Mouse (Mus musculus) embryonic facial prominence, embryonic 12.5 days (tissue): ENCODE measurements at regions not wholly inside any gene's neighbourhood (a gene's known extent, or its start where the extent isn't known, plus 50 kb on each side); places are given as distances from the start of the nearest gene placed in this dataset.
"Not testable (repeated sequence)": the region's sequence is repeated elsewhere in the genome, so short reads cannot be mapped to it uniquely, and the experiment has no call there.

ENCODE experiments used
- ATAC-seq: fragments of 200-750 bp; cut with Nextera tagmentation; 2 replicates; pipeline ENCODE4 v1.8.0; 2017; ENCODE audit not compliant: insufficient number of reproducible peaks, insufficient read depth, low FRiP score, low TSS enrichment
- H3K27ac ChIP-seq: fragments of 300-500 bp; sonication (generic); 2 replicates; pipeline ENCODE4 v1.5.1; 2016; ENCODE audit warnings: mild to moderate bottlenecking
- H3K27me3 ChIP-seq: fragments of 300-500 bp; sonication (generic); 2 replicates; pipeline ENCODE4 v1.6.1; 2016; ENCODE audit warnings: mild to moderate bottlenecking, moderate library complexity
- H3K36me3 ChIP-seq: fragments of 300-500 bp; sonication (generic); 2 replicates; pipeline ENCODE4 v1.6.1; 2016; ENCODE audit warnings: mild to moderate bottlenecking
- H3K4me1 ChIP-seq: fragments of 300-500 bp; sonication (generic); 2 replicates; pipeline ENCODE4 v1.6.1; 2016
- H3K4me2 ChIP-seq: fragments of 300-500 bp; sonication (generic); replicated peaks from 2 replicates; pipeline ENCODE4 v1.6.1; 2016; ENCODE audit warnings: mild to moderate bottlenecking, moderate library complexity
- H3K4me3 ChIP-seq: fragments of 300-500 bp; sonication (generic); 2 replicates; pipeline ENCODE4 v1.5.1; 2016; ENCODE audit warnings: mild to moderate bottlenecking
- H3K9ac ChIP-seq: fragments of 300-500 bp; sonication (generic); 2 replicates; pipeline ENCODE4 v1.6.1; 2016; ENCODE audit warnings: mild to moderate bottlenecking, moderate library complexity
- H3K9me3 ChIP-seq: fragments of 300-500 bp; sonication (generic); 2 replicates; pipeline ENCODE4 v1.6.1; 2016; ENCODE audit warnings: mild to moderate bottlenecking, moderate library complexity
- WGBS: fragments of 180-500 bp; shearing (Covaris S2); methylation state at CpG from one replicate; pipeline ENCODE4 v1.1.7; 2016; 5-methylcytosine and 5-hydroxymethylcytosine counted together

GRCm38 (mm10) chr16:12652180-12652579, 457.3 kb upstream of the Ercc4 start:
- Histone ChIP-seq H3K4me1 (no peaks in the 10 kb centered on the region), H3K36me3 (no peaks in the 10 kb centered on the region), H3K4me2 (no peak overlapping the region), H3K27ac (no peak overlapping the region), H3K4me3 (no peak overlapping the region), H3K9me3 (no peaks in the 10 kb centered on the region), H3K27me3 (no peaks in the 10 kb centered on the region), H3K9ac (no peak overlapping the region)
- ATAC-seq, result no peak
- WGBS, result 61% methylated on average over 3 of the region's 3 CpGs

- not testable (repeated sequence) for H3K4me2 ChIP-seq, ATAC-seq, H3K4me3 ChIP-seq, H3K27ac ChIP-seq, H3K27me3 ChIP-seq, H3K9ac ChIP-seq, H3K4me1 ChIP-seq, H3K36me3 ChIP-seq, H3K9me3 ChIP-seq
- WGBS, result 94% methylated on average over 1 of the region's 1 CpGs
These were observed 435.8 kb upstream of the Ercc4 start for GRCm38 (mm10) chr16:12673656-12674055.

GRCm38 (mm10) chr16:12681474-12681873, 428.0 kb upstream of the Ercc4 start:
- WGBS, result 72% methylated on average over 2 of the region's 2 CpGs
- H3K36me3 ChIP-seq, result no peaks in the 10 kb centered on the region
- no peak overlapping the region for H3K9ac ChIP-seq
- no peak overlapping the region for H3K4me2 ChIP-seq
- no peak overlapping the region for H3K27ac ChIP-seq
- no peak for ATAC-seq
- H3K4me1 ChIP-seq, result no peaks in the 10 kb centered on the region
- H3K27me3 ChIP-seq, result no peaks in the 10 kb centered on the region
- H3K4me3 ChIP-seq, result no peak overlapping the region
- H3K9me3 ChIP-seq, result no peaks in the 10 kb centered on the region

GRCm38 (mm10) chr16:12685816-12686215, 423.7 kb upstream of the Ercc4 start:
- no peaks in the 10 kb centered on the region for H3K36me3 ChIP-seq
- H3K4me2 ChIP-seq, result no peak overlapping the region
- 84% methylated on average over 3 of the region's 3 CpGs for WGBS
- no peak overlapping the region for H3K27ac ChIP-seq
- no peak for ATAC-seq
- H3K9ac ChIP-seq, result no peak overlapping the region
- no peaks in the 10 kb centered on the region for H3K4me1 ChIP-seq
- no peaks in the 10 kb centered on the region for H3K27me3 ChIP-seq
- H3K4me3 ChIP-seq, result no peak overlapping the region
- no peaks in the 10 kb centered on the region for H3K9me3 ChIP-seq

GRCm38 (mm10) chr16:12691776-12692175, 417.7 kb upstream of the Ercc4 start:
- ATAC-seq, result no peak
- H3K27me3 ChIP-seq, result no peaks in the 10 kb centered on the region
- H3K9ac ChIP-seq, result no peak overlapping the region

GRCm38 (mm10) chr16:12692739-12693292, 416.7 kb upstream of the Ercc4 start:
- Histone ChIP-seq H3K4me3 (no peak overlapping the region), H3K36me3 (no peaks in the 10 kb centered on the region), H3K27ac (no peak overlapping the region), H3K4me2 (no peak overlapping the region), H3K27me3 (no peaks in the 10 kb centered on the region), H3K9me3 (no peaks in the 10 kb centered on the region), H3K4me1 (no peaks in the 10 kb centered on the region), H3K9ac (no peak overlapping the region)
- 57% methylated on average over 4 of the region's 5 CpGs for WGBS
- no peak for ATAC-seq

More at GRCm38 (mm10) chr16:12691776-12692175, 417.7 kb upstream of the Ercc4 start:
- H3K4me3 ChIP-seq, result no peak overlapping the region
- H3K27ac ChIP-seq, result no peak overlapping the region
- no peaks in the 10 kb centered on the region for H3K36me3 ChIP-seq
- no peaks in the 10 kb centered on the region for H3K9me3 ChIP-seq
- no peak overlapping the region for H3K4me2 ChIP-seq
- no peaks in the 10 kb centered on the region for H3K4me1 ChIP-seq
- WGBS, result 15% methylated on average over 3 of the region's 3 CpGs

GRCm38 (mm10) chr16:12693346-12693745, 416.1 kb upstream of the Ercc4 start:
- H3K9ac ChIP-seq, result no peak overlapping the region
- no peaks in the 10 kb centered on the region for H3K4me1 ChIP-seq
- no peak overlapping the region for H3K4me3 ChIP-seq
- no peaks in the 10 kb centered on the region for H3K36me3 ChIP-seq
- no peaks in the 10 kb centered on the region for H3K27me3 ChIP-seq
- H3K27ac ChIP-seq, result no peak overlapping the region
- H3K9me3 ChIP-seq, result no peaks in the 10 kb centered on the region
- no peak overlapping the region for H3K4me2 ChIP-seq
- ATAC-seq, result no peak
- WGBS, result 73% methylated on average over 7 of the region's 7 CpGs

- H3K4me3 ChIP-seq, result no peak overlapping the region
- ATAC-seq, result no peak
- no peak overlapping the region for H3K4me2 ChIP-seq
- no peaks in the 10 kb centered on the region for H3K9me3 ChIP-seq
- H3K9ac ChIP-seq, result no peak overlapping the region
- no peaks in the 10 kb centered on the region for H3K36me3 ChIP-seq
- H3K27me3 ChIP-seq, result no peaks in the 10 kb centered on the region
- no peak overlapping the region for H3K27ac ChIP-seq
- WGBS, result 83% methylated on average over 3 of the region's 3 CpGs
- no peaks in the 10 kb centered on the region for H3K4me1 ChIP-seq
These were observed 414.8 kb upstream of the Ercc4 start for GRCm38 (mm10) chr16:12694646-12695045.

- Histone ChIP-seq H3K4me1 (no peaks in the 10 kb centered on the region), H3K4me2 (no peak overlapping the region), H3K4me3 (no peak overlapping the region), H3K27ac (no peak overlapping the region), H3K36me3 (no peaks in the 10 kb centered on the region), H3K27me3 (no peaks in the 10 kb centered on the region), H3K9me3 (no peaks in the 10 kb centered on the region), H3K9ac (no peak overlapping the region)
- no peak for ATAC-seq
- WGBS, result 88% methylated on average over 10 of the region's 10 CpGs
These were observed 412.4 kb upstream of the Ercc4 start for GRCm38 (mm10) chr16:12696939-12697621.

- Histone ChIP-seq H3K4me3 (no peak overlapping the region), H3K27me3 (no peaks in the 10 kb centered on the region), H3K4me1 (no peaks in the 10 kb centered on the region), H3K36me3 (no peaks in the 10 kb centered on the region), H3K27ac (no peak overlapping the region), H3K4me2 (no peak overlapping the region), H3K9me3 (no peaks in the 10 kb centered on the region), H3K9ac (no peak overlapping the region)
- no peak for ATAC-seq
- 70% methylated on average over 5 of the region's 5 CpGs for WGBS
These were observed 409.9 kb upstream of the Ercc4 start for GRCm38 (mm10) chr16:12699557-12699956.

GRCm38 (mm10) chr16:12700088-12700487, 409.4 kb upstream of the Ercc4 start:
- H3K4me3 ChIP-seq, result no peak overlapping the region
- no peak overlapping the region for H3K4me2 ChIP-seq
- WGBS, result 86% methylated on average over 10 of the region's 10 CpGs
- no peaks in the 10 kb centered on the region for H3K36me3 ChIP-seq
- H3K27ac ChIP-seq, result no peak overlapping the region
- H3K9me3 ChIP-seq, result no peaks in the 10 kb centered on the region
- no peaks in the 10 kb centered on the region for H3K4me1 ChIP-seq
- H3K27me3 ChIP-seq, result no peaks in the 10 kb centered on the region
- no peak for ATAC-seq
- no peak overlapping the region for H3K9ac ChIP-seq

- WGBS, result 86% methylated on average over 9 of the region's 9 CpGs
- no peak overlapping the region for H3K27ac ChIP-seq
- no peak overlapping the region for H3K4me3 ChIP-seq
- no peak for ATAC-seq
- H3K4me2 ChIP-seq, result no peak overlapping the region
- no peaks in the 10 kb centered on the region for H3K4me1 ChIP-seq
- no peaks in the 10 kb centered on the region for H3K36me3 ChIP-seq
- H3K9me3 ChIP-seq, result no peaks in the 10 kb centered on the region
- no peak overlapping the region for H3K9ac ChIP-seq
- no peaks in the 10 kb centered on the region for H3K27me3 ChIP-seq
These were observed 405.5 kb upstream of the Ercc4 start for GRCm38 (mm10) chr16:12703818-12704590.
